Mouse (Mus musculus) lung, adult 2 months (tissue): ENCODE results near the gene R3hdml.

Experiments used
- CTCF ChIP-seq: fragments of 200-500 bp; IDR thresholded peaks from 2 replicates; pipeline ENCODE4 v1.5.1; 2011; ENCODE audit warnings: mild to moderate bottlenecking, low read length, control low read depth; ENCODE audit not compliant: insufficient read depth
- POLR2A ChIP-seq: fragments of 200-500 bp; IDR thresholded peaks from 2 replicates; pipeline ENCODE4 v1.6.1; 2011; ENCODE audit warnings: low read depth, mild to moderate bottlenecking, control low read depth, low read length, borderline replicate concordance; ENCODE audit errors: extremely low read depth

GRCm38 (mm10) chr2:163489725-163490291, 2.3 kb upstream of the R3hdml start:
- no peak for TF ChIP-seq CTCF
- no peak for TF ChIP-seq POLR2A
